Mouse (Mus musculus) CD4-positive, CD25-positive, alpha-beta regulatory T cell, adult 4 months (primary cell): ENCODE measurements around the gene Ppm1b. TPM values are rescaled to one million over a fixed set of nuclear protein-coding genes. Genes with fewer than 3 reads are reported as not detected.

Experiments
- polyA plus RNA-seq, 2 experiments: library from polyadenylated mRNA; unstranded; fragments of 100-300 nt; shearing (Covaris generic); gene quantifications; one replicate each; pipeline ENCODE4 v1.2.1; 2017

The Ppm1b gene
- polyA plus RNA-seq, 2 experiments from 2014 or later = 13.9 to 27.5 TPM

Other genes starting within 250 kb of the Ppm1b start
- 10 to 100 TPM in 1 of 2 experiments, 1 to 10 TPM in 1; 9.9 to 11.8 TPM for gene Lrpprc, start 166.0 kb upstream of the Ppm1b start, polyA plus RNA-seq
- under 1 TPM; 0.79 to 0.94 TPM for gene Slc3a1, start 71.6 kb downstream of the Ppm1b start, polyA plus RNA-seq
- gene Prepl, start 133.5 kb downstream of the Ppm1b start, polyA plus RNA-seq = 10 to 100 TPM; 11.3 to 12.3 TPM
- gene Camkmt, start 133.8 kb downstream of the Ppm1b start, polyA plus RNA-seq = 1 to 10 TPM; 5.7 to 7.4 TPM